Mouse (Mus musculus) kidney, adult 11 months (tissue): ENCODE measurements at regions not wholly inside any gene's neighbourhood (a gene's known extent, or its start where the extent isn't known, plus 50 kb on each side); places are given as distances from the start of the nearest gene placed in this dataset.

ENCODE experiments used
- DNase-seq: peaks from one replicate; pipeline ENCODE4 v3.0.0; 2022

GRCm38 (mm10) chr10:9291456-9292146, 383.4 kb downstream of the Samd5 start:
- no peak for DNase-seq

GRCm38 (mm10) chr10:9272940-9273339, 387.1 kb upstream of the Sash1 start:
- no peak for DNase-seq

- no peak for DNase-seq
Measured at GRCm38 (mm10) chr10:9272243-9272642, 386.4 kb upstream of the Sash1 start.

- no peak for DNase-seq
Measured at GRCm38 (mm10) chr10:9265528-9265927, 379.7 kb upstream of the Sash1 start.

GRCm38 (mm10) chr10:9264309-9265000, 378.6 kb upstream of the Sash1 start:
- DNase-seq: no peak

GRCm38 (mm10) chr10:9258705-9259104, 372.8 kb upstream of the Sash1 start:
- DNase-seq: no peak

GRCm38 (mm10) chr10:9252941-9253217, 367.0 kb upstream of the Sash1 start:
- no peak for DNase-seq

GRCm38 (mm10) chr10:9252120-9252940, 366.5 kb upstream of the Sash1 start:
- DNase-seq: no peak

- DNase-seq: no peak
Measured at GRCm38 (mm10) chr10:9243281-9243618, 357.4 kb upstream of the Sash1 start.

GRCm38 (mm10) chr10:9242596-9243280, 356.9 kb upstream of the Sash1 start:
- DNase-seq: no peak

GRCm38 (mm10) chr10:9239956-9240355, 354.1 kb upstream of the Sash1 start:
- DNase-seq: no peak

- no peak for DNase-seq
Measured at GRCm38 (mm10) chr10:9231751-9232150, 345.9 kb upstream of the Sash1 start.

- no peak for DNase-seq
Measured at GRCm38 (mm10) chr10:9229116-9229515, 343.2 kb upstream of the Sash1 start.

GRCm38 (mm10) chr10:9227361-9227760, 341.5 kb upstream of the Sash1 start:
- DNase-seq: no peak

GRCm38 (mm10) chr10:9210646-9211045, 324.8 kb upstream of the Sash1 start:
- DNase-seq: no peak

GRCm38 (mm10) chr10:9204096-9204495, 318.2 kb upstream of the Sash1 start:
- DNase-seq: no peak

- DNase-seq: no peak
Measured at GRCm38 (mm10) chr10:9203323-9203722, 317.5 kb upstream of the Sash1 start.

GRCm38 (mm10) chr10:9202922-9203321, 317.1 kb upstream of the Sash1 start:
- DNase-seq: no peak

- no peak for DNase-seq
Measured at GRCm38 (mm10) chr10:9174997-9175396, 289.1 kb upstream of the Sash1 start.

- no peak for DNase-seq
Measured at GRCm38 (mm10) chr10:9173509-9173908, 287.6 kb upstream of the Sash1 start.

- DNase-seq: no peak
Measured at GRCm38 (mm10) chr10:9168725-9169124, 282.9 kb upstream of the Sash1 start.

- DNase-seq: no peak
Measured at GRCm38 (mm10) chr10:9166017-9166416, 280.1 kb upstream of the Sash1 start.

- no peak for DNase-seq
Measured at GRCm38 (mm10) chr10:9165598-9165997, 279.7 kb upstream of the Sash1 start.

GRCm38 (mm10) chr10:9164333-9164732, 278.5 kb upstream of the Sash1 start:
- DNase-seq: no peak
